Mouse (Mus musculus): ENCODE results near the gene Popdc2.

Gene Popdc2

GRCm38 (mm10) chr16:38358256-38358812, 3.7 kb upstream of the Popdc2 start:
- DNase-seq = no peak

DNA sequence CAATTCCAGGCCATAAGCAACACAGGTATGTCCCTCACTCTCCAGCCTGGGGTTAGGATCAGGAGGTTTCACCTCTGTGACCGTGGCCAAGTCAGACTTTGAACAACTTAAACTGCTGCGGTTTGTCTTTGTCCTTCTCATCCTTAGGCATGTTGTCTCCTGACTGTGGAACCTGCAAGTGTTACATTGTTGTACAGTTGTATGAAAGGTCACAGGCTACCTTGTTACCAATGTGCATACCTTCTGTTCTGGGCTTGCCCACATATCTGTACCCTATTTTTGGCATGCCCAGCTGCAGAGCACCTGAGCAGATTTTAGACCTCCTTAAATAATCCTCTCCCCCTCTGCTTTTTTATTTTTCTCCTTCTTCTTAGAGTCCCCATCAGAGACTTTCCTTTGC, 2.8 kb upstream of the Popdc2 start:
- no peak for DNase-seq

DNA sequence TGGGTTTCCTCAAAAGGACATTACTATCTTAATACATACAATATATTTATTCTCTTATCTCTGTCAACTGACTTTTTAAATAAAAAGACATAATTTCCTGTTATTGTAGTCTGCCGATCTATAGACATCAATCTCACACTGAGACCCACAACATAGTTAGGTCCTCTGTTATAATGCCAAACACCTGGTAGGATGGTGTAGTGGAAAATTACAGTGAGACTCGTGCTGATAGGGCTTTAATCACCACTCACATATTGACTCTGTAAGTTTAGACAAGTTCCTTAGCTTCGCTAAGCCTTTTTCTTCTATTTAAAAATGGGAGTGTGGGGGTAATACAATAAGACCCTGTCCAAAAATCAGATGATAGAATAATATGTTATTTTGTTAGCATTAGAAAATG, 2.2 kb upstream of the Popdc2 start:
- no peak for DNase-seq

GRCm38 (mm10) chr16:38360317-38360716, 1.7 kb upstream of the Popdc2 start:
- no peak for DNase-seq

DNA sequence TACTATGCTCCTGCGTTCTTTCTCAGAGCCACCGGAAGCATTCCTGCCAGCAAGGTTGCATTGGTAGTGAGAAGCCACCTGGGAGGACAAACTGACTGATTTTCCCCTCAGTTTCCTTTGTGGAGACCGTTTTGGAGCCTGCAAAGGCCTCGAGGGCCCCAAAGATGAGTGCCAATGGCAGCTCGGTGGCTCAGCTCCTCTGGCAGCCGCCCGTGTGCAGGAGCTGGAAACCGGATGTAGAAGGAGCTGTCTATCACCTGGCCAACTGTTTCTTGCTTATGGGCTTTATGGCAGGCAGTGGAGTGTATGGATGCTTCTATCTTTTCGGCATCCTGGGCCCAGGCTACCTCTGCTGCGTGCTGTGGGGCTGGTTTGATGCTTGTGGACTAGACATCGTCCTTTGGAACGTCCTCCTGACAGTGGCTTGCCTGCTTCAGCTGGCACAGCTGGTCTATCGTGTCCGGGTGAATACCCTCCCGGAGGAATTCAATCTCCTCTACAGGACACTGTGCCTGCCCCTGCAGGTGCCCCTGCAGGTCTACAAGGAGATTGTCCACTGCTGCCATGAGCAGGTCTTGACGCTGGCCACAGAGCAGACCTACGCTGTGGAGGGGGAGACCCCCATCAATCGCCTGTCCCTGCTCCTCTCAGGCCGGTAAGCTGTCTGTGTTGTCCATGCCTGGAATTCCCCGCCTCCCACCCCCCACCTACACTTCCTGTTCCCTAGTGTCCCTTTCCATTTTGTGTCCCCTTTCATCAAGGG, 665 bp downstream of the Popdc2 start:
- no peak for DNase-seq

GRCm38 (mm10) chr16:38363256-38363595, 1.2 kb downstream of the Popdc2 start:
- no peak for DNase-seq

GRCm38 (mm10) chr16:38363657-38364056, 1.6 kb downstream of the Popdc2 start:
- DNase-seq = no peak

DNA sequence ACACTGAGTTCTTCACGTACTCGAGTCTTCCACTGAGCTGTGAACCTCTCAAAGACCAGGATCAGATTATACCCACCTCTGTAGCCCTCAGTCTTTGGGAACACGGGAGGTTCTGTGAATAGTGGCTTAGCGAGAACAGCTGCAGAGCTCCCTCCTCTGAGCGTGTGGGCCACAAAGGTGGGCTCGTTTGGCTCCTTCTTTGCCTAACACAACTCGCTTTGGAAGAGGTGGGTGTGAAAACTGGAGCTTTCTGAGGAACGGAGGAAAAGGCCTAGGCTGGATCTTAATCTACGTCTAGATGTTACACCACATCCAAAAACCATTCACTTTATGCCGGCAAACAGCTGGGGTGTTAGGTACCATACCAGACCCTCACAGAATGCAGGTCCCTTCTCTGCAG, 3.4 kb downstream of the Popdc2 start:
- no peak for DNase-seq

- DNase-seq = no peak
Measured at GRCm38 (mm10) chr16:38366231-38366630, 4.2 kb downstream of the Popdc2 start.

- DNase-seq = peak; percentile 47
Measured at GRCm38 (mm10) chr16:38368336-38368735, 6.3 kb downstream of the Popdc2 start.

GRCm38 (mm10) chr16:38369000-38369399, 7.0 kb downstream of the Popdc2 start:
- no peak for DNase-seq

DNA sequence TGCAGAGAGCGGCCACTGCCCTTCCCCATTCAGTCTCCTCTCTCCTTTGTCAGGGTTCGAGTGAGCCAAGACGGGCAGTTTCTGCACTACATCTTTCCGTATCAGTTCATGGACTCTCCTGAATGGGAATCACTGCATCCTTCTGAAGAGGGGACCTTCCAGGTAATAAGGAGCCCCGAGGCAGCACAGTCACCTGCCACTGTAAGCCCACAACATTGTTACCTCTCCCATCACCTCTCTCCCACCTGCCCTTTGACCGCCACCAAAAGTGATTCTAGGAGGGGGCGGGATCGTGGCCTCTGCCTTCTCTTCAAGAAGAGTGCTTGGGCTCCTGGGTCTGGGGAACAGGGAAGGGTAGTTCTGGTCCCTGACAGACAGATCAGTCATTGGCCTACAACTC, 7.4 kb downstream of the Popdc2 start:
- DNase-seq = no peak

- DNase-seq = no peak
Measured at GRCm38 (mm10) chr16:38369992-38370484, 8.0 kb downstream of the Popdc2 start.

- no peak for DNase-seq
Measured at GRCm38 (mm10) chr16:38370633-38371374, 8.8 kb downstream of the Popdc2 start.

GRCm38 (mm10) chr16:38371705-38372296, 9.8 kb downstream of the Popdc2 start:
- DNase-seq = no peak

- no peak for DNase-seq
Measured at GRCm38 (mm10) chr16:38372876-38373275, 10.9 kb downstream of the Popdc2 start.

DNA sequence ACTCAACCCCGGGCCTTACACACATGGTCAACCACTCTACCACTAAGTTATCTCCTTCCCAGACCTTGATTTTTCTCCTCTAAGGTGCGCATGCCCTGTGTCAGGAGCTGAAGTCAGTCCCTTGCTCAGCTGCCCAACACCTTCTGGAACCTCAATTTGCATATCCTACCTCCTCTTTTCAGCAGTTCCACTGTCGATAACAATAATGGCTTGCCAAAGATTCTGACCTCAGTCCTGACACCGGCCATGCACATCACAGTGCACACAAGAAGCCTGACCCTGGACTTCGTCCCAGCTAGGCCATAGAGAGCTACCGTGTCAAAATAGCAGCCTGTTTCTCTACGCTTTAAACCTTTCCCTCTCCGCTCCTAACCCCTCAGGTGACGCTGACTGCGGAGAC, 11.4 kb downstream of the Popdc2 start:
- no peak for DNase-seq

DNA sequence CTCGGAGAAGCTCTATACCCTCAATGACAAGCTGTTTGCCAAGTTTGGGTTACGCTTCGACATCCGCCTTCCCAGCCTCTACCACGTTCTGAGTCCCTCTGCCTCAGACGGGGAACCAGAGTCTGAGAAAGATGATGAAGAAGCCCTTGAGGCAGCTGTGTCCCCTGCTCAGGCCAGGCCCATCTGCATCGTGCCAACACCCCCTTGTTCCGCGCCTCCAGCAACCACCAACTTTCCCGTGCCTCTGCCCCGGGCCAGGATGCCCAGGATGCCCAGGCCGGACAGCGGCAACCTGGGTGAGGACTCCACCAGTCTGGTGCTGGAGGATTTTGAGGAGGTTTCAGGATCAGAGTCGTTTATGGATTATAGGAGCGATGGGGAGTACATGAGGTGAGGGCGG, 11.9 kb downstream of the Popdc2 start:
- DNase-seq = no peak

DNA sequence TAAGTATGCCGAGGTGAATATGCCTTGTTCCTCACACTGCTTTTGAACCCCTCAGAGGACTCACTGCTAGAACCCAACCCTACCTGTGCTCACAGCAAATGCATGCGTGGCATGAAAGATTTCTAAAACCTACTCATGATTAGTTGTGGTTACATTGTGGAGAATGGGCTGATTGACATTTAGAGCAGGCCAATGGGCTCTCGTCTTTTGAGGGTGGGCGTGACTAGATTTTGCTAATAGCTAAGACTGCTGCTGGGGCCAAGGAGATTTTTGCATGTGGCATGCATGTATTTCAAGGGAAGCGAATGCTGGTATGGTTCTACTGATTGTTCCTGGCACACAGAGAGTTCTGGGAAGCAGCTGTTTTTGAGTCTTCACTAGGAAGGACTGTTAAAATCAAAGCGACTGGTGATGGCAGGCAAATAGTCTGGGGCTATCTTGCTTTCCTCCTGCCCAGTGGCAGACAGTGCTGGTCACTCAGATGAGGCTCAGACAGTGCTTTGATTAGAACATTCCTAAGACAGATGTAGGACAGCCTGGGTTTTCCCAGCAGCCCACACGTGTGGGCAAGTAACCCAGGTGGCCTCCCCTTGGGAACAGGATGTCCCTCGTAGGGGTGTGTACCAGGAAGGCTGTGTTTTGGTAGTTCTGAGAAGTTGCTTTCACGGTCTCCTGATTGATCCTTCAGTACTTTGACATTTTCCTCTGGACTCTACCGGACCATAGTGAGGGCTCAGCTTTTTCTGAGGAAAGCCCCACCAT, 12.6 kb downstream of the Popdc2 start:
- DNase-seq = no peak

DNA sequence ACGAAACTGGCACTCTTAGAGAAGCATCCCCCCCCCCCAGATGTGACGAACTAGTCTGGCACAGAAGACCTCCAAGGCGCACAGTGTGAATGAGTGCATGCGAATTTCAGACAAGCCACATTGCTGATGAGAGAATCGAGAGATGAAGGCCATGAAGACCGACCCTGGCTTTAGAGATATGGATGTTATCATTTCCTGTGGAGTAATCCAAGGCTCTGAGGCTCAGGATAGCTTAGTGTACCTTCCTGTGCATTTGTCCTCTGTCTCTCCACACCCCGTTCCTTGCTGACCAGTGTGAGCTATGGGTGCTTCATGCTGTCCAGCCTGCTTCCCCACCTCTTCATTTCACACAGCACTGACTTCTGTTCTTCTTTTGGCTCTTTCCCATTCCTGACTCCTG, 13.2 kb downstream of the Popdc2 start:
- DNase-seq = no peak

DNA sequence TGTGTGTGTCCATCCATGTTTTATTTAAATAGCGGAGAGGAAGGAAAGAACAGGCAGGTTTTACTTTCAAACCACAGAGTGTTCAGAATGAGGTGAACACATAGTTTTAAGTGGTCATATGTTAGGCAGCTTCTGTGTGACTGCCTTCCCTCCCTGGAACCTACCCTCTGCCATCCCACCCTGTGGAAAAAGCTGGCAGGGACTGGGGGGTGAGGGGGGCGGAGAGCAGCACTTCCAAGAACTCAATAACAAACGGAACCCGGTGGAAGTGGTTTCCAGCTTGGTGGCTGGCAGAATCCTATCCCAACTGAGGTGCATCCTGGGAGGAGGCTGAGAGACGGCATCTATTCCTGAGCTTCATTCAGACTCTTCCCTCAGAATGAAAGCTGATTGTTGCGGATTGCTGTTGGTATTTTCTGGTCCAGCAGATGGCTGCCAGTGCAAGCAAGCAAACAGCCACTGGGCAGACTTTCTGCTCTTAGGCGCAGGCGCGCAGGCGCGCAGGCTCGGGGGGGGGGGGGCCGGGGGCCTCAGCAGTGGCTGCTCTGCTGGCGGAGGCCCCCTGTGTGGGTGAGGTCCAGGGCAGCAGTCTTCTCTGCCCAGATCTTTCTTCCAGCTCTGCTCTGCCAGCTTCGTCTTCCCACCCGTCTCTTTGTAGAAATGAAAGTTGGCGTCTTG, 14.3 kb downstream of the Popdc2 start:
- peak; percentile 72 for DNase-seq

- no peak for DNase-seq
Measured at GRCm38 (mm10) chr16:38376841-38377249, 14.8 kb downstream of the Popdc2 start.

Measured in cerebellum, adult 9-11 months (tissue).